Mouse (Mus musculus): ENCODE results near the gene Mc1r. TPM values are rescaled to one million over a fixed set of nuclear protein-coding genes. Genes with fewer than 3 reads are reported as not detected.

The Mc1r gene
- not detected in 2 replicates for polyA plus RNA-seq (2015; fragmentation: Nextera tagmentation; extraction: Ambion mirVana)

DNA sequence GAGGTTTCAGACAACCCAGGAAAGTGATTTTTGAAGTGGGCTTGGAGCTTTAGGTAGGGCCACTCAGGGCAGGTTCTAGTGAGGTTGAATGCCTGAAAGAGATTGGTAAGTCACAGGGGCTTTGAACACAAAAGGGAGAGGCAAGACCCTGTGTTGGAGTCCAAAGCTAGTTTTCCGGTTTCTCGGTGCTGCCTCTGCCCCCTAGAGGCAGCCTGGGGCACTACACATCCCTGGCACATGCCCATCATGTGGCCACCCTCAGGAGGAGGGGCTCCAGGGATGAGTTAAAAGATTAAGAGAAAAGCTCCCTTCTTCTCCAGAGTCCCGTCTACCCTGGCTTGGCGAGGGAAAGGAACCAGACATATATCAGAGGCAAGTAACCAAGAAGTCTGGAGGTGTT is at the start of gene Mc1r:
Mc1r (plus strand) TSS at position 322 of the 400 bp plus-strand sequence.
- H3K9ac ChIP-seq = no peak within 1 kb of the TSS
- H3K27me3 ChIP-seq = peaks cover 44% of the 10 kb centered on the region
- ATAC-seq (ENCODE audit: low read depth) (no peak; the same call in 1 of the 2 replicates), DNase-seq (peak; percentile 52)
- peaks cover 63% of the 10 kb centered on the region for H3K4me1 ChIP-seq (replicated peaks)
- H3K36me3 ChIP-seq = peaks cover 7% of the 10 kb centered on the region
- no peaks in the 10 kb centered on the region for H3K9me3 ChIP-seq (replicated peaks)
- H3K4me3 ChIP-seq (replicated peaks) = no peak within 1 kb of the TSS
- H3K27ac ChIP-seq = no peak within 1 kb of the TSS
- 3% methylated on average over 4 of the region's 4 CpGs for WGBS (ENCODE audit: insufficient replicate concordance)
- H3K4me2 ChIP-seq = 0 out of 2 replicates have a peak within 1 kb of the TSS, but pooled peaks have one; percentile 9

- WGBS (ENCODE audit: insufficient replicate concordance) = 41% methylated on average over 12 of the region's 12 CpGs
These were observed 45.7 kb upstream of the Mc1r start for GRCm38 (mm10) chr8:123361082-123361739.

GRCm38 (mm10) chr8:123373403-123374238 is 33.3 kb upstream of the Mc1r start, which contains the start of gene Tcf25:
TSS of gene Tcf25 (plus strand) at chr8:123373753.
- Histone ChIP-seq H3K4me1 (replicated peaks) (peaks cover 37% of the 10 kb centered on the region), H3K9me3 (replicated peaks) (no peaks in the 10 kb centered on the region), H3K27me3 (no peaks in the 10 kb centered on the region), H3K36me3 (peaks cover 17% of the 10 kb centered on the region), H3K9ac (peak within 1 kb of the TSS; percentile 91), H3K4me2 (peak within 1 kb of the TSS; percentile 92), H3K4me3 (replicated peaks) (peak within 1 kb of the TSS; percentile 87), H3K27ac (peak within 1 kb of the TSS; percentile 93)
- DNase-seq = peak; percentile 88
- WGBS (ENCODE audit: insufficient replicate concordance) = under 1% methylated on average over 75 of the region's 75 CpGs
- peak; percentile 87 for ATAC-seq (ENCODE audit: low read depth)

More at GRCm38 (mm10) chr8:123361082-123361739, 45.7 kb upstream of the Mc1r start:
- no peak overlapping the region for H3K27ac ChIP-seq
- no peaks in the 10 kb centered on the region for H3K36me3 ChIP-seq
- no peaks in the 10 kb centered on the region for H3K9me3 ChIP-seq (replicated peaks)
- DNase-seq = peak; percentile 23
- H3K27me3 ChIP-seq = 0 out of 2 replicates have a peak, but pooled peaks cover under 1% of the 10 kb centered on the region
- ATAC-seq (ENCODE audit: low read depth) = peak; percentile 42; the same call in 1 of the 2 replicates
- H3K9ac ChIP-seq = no peak overlapping the region
- H3K4me1 ChIP-seq (replicated peaks) = no peaks in the 10 kb centered on the region
- H3K4me2 ChIP-seq = no peak overlapping the region
- no peak overlapping the region for H3K4me3 ChIP-seq (replicated peaks)

DNA sequence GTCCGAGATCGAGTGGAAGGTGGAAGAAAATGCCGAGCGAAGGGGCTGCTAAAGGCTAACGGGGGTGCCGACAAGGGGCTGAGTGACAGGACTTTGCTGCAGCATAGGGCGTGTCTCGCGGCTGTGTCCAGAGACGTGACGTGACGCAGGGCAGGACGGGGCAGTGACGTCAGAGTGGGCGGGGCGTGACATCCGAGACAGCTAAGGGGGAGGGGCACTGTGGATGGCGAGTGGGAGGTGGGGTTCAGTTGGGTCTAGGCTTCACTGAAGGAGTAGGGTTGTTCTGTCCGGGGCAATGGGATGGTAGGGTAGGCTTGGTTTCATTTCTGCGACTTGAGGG is 32.7 kb upstream of the Mc1r start:
- Histone ChIP-seq H3K36me3 (peaks cover 17% of the 10 kb centered on the region), H3K27me3 (no peaks in the 10 kb centered on the region), H3K4me2 (peak overlapping the region; percentile 92), H3K4me3 (replicated peaks) (peak overlapping the region; percentile 87), H3K27ac (peak overlapping the region; percentile 93), H3K4me1 (replicated peaks) (peaks cover 37% of the 10 kb centered on the region), H3K9ac (peak overlapping the region; percentile 91), H3K9me3 (replicated peaks) (no peaks in the 10 kb centered on the region)
- DNase-seq (peak; percentile 91), ATAC-seq (ENCODE audit: low read depth) (peak; percentile 74)
- WGBS (ENCODE audit: insufficient replicate concordance) = under 1% methylated on average over 20 of the region's 20 CpGs

GRCm38 (mm10) chr8:123375701-123376100 is 31.2 kb upstream of the Mc1r start:
- Histone ChIP-seq H3K4me1 (replicated peaks) (peaks cover 33% of the 10 kb centered on the region), H3K9me3 (replicated peaks) (no peaks in the 10 kb centered on the region), H3K27me3 (no peaks in the 10 kb centered on the region), H3K4me2 (no peak overlapping the region), H3K4me3 (replicated peaks) (no peak overlapping the region), H3K27ac (no peak overlapping the region), H3K9ac (0 out of 2 replicates have a peak overlapping the region, but pooled peaks have one; percentile 91), H3K36me3 (peaks cover 24% of the 10 kb centered on the region)
- ATAC-seq (ENCODE audit: low read depth) (no peak), DNase-seq (no peak)
- WGBS (ENCODE audit: insufficient replicate concordance) = 85% methylated on average over 10 of the region's 10 CpGs

DNA sequence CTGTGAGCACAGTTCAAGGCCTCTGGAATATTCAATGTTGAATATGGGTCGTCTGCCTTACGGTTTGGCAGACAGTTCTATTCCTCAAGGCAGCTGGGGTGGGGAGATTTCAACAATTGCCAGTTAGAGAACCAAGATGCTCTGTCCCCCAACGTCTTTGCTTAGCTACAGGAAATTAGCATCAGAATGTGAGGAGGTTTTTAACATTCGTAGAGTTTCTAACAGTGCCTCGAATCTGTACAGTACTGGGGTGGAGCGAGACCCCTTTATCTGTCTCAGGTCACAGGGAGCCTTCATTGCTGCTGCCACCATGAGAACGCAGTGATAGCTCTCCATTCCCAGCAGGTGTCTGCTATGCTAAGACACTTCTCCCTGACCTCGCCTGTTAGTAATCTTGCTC is 30.8 kb upstream of the Mc1r start:
- Histone ChIP-seq H3K27me3 (no peaks in the 10 kb centered on the region), H3K4me2 (no peak overlapping the region), H3K4me3 (replicated peaks) (no peak overlapping the region), H3K36me3 (peaks cover 28% of the 10 kb centered on the region), H3K9ac (no peak overlapping the region), H3K9me3 (replicated peaks) (no peaks in the 10 kb centered on the region), H3K27ac (no peak overlapping the region), H3K4me1 (replicated peaks) (peaks cover 33% of the 10 kb centered on the region)
- ATAC-seq (ENCODE audit: low read depth) (no peak), DNase-seq (no peak)
- WGBS (ENCODE audit: insufficient replicate concordance) = 70% methylated on average over 8 of the region's 8 CpGs

DNA sequence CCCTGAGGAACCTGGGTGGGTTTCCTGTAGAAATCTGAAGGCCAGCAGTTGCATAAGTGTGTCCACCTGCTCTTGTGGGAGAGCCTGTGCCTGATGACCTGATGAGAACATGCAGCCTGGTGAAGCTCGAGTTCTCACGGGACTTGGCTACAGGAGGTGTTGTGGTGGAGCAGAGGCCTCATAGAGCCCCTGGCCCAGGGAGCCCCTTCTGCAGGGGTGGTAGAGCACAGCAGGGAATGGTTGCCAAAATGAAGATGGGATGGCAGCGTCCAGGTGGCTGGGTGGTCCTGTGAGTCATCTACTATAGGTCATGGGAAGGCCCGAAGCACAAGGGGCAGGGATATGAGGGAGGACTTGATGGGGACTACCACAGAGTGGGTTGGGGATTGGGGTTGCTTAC is 25.2 kb upstream of the Mc1r start:
- no peak overlapping the region for H3K4me3 ChIP-seq (replicated peaks)
- no peak for DNase-seq
- no peaks in the 10 kb centered on the region for H3K4me1 ChIP-seq (replicated peaks)
- no peak overlapping the region for H3K27ac ChIP-seq
- WGBS (ENCODE audit: insufficient replicate concordance) = 82% methylated on average over 4 of the region's 4 CpGs
- H3K27me3 ChIP-seq = no peaks in the 10 kb centered on the region
- no peak overlapping the region for H3K9ac ChIP-seq
- H3K36me3 ChIP-seq = peaks cover 71% of the 10 kb centered on the region
- no peak for ATAC-seq (ENCODE audit: low read depth)
- no peak overlapping the region for H3K4me2 ChIP-seq
- H3K9me3 ChIP-seq (replicated peaks) = no peaks in the 10 kb centered on the region

DNA sequence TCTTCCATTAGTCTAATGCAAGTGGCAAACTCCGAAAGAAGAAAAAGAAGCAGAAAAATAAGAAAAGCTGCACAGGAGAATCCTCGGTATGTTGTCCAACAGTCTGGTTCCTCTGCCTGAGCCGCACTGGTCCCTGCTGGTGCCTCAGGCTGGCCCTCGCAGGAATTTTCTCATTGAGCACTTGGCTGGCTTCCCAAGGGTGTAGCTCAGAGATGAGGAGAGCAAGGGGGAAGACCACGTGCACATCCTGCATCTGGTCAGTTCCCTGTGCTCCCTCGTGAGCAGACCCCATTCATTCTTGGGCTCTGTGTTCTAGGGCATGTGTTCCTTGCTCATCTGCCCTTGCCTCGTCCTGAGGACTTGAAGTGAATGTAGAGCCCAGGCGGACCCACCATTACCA is 24.4 kb upstream of the Mc1r start:
- DNase-seq (no peak), ATAC-seq (ENCODE audit: low read depth) (no peak)
- H3K4me1 ChIP-seq (replicated peaks) = no peaks in the 10 kb centered on the region
- H3K9ac ChIP-seq = no peak overlapping the region
- H3K9me3 ChIP-seq (replicated peaks) = no peaks in the 10 kb centered on the region
- no peaks in the 10 kb centered on the region for H3K27me3 ChIP-seq
- peaks cover 79% of the 10 kb centered on the region for H3K36me3 ChIP-seq
- H3K27ac ChIP-seq = no peak overlapping the region
- no peak overlapping the region for H3K4me3 ChIP-seq (replicated peaks)
- no peak overlapping the region for H3K4me2 ChIP-seq
- WGBS (ENCODE audit: insufficient replicate concordance) = 85% methylated on average over 8 of the region's 8 CpGs

GRCm38 (mm10) chr8:123384883-123385540 is 21.9 kb upstream of the Mc1r start:
- no peak overlapping the region for H3K4me2 ChIP-seq
- no peak for ATAC-seq (ENCODE audit: low read depth)
- no peaks in the 10 kb centered on the region for H3K9me3 ChIP-seq (replicated peaks)
- H3K27me3 ChIP-seq = no peaks in the 10 kb centered on the region
- no peak overlapping the region for H3K27ac ChIP-seq
- H3K4me1 ChIP-seq (replicated peaks) = no peaks in the 10 kb centered on the region
- H3K36me3 ChIP-seq = peaks cover 94% of the 10 kb centered on the region
- no peak overlapping the region for H3K4me3 ChIP-seq (replicated peaks)
- DNase-seq = no peak
- H3K9ac ChIP-seq = no peak overlapping the region
- 62% methylated on average over 9 of the region's 9 CpGs for WGBS (ENCODE audit: insufficient replicate concordance)

DNA sequence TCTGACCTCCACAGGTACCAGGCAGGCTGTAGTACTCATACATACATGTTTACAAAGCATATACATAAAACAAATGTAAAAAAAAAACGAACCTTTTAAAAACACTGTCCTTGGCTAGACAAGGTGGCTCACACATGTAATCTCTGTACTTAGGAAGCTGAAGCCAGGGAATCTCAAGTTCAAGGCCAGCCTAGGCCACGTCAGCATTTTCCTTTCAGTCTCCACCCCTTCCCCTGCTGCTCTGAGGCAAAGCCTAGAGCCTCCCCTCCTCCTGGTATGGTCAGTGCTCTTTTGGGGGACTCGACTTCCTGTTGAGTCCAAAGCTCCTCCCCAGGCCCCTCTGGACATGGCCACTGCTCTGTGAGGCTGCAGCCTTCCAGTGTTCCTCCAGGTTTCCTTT is 19.9 kb upstream of the Mc1r start:
- Histone ChIP-seq H3K9me3 (replicated peaks) (no peaks in the 10 kb centered on the region), H3K4me3 (replicated peaks) (no peak overlapping the region), H3K27me3 (no peaks in the 10 kb centered on the region), H3K27ac (no peak overlapping the region), H3K36me3 (peaks cover 99% of the 10 kb centered on the region), H3K9ac (no peak overlapping the region), H3K4me2 (no peak overlapping the region), H3K4me1 (replicated peaks) (no peaks in the 10 kb centered on the region)
- DNase-seq (no peak), ATAC-seq (ENCODE audit: low read depth) (no peak)
- 63% methylated on average over 3 of the region's 3 CpGs for whole genome bisulfite sequencing (ENCODE audit: insufficient replicate concordance)

GRCm38 (mm10) chr8:123387801-123388200 is 19.1 kb upstream of the Mc1r start:
- DNase-seq (no peak), ATAC-seq (ENCODE audit: low read depth) (no peak)
- no peak overlapping the region for H3K4me3 ChIP-seq (replicated peaks)
- H3K9ac ChIP-seq = no peak overlapping the region
- H3K4me1 ChIP-seq (replicated peaks) = no peaks in the 10 kb centered on the region
- H3K27me3 ChIP-seq = no peaks in the 10 kb centered on the region
- H3K4me2 ChIP-seq = no peak overlapping the region
- WGBS (ENCODE audit: insufficient replicate concordance) = 82% methylated on average over 8 of the region's 8 CpGs
- no peaks in the 10 kb centered on the region for H3K9me3 ChIP-seq (replicated peaks)
- H3K27ac ChIP-seq = no peak overlapping the region
- peaks cover 99% of the 10 kb centered on the region for H3K36me3 ChIP-seq

All from liver, embryonic 13.5 days (tissue).